Mouse (Mus musculus): ENCODE measurements around the gene Nrxn1.

DNA sequence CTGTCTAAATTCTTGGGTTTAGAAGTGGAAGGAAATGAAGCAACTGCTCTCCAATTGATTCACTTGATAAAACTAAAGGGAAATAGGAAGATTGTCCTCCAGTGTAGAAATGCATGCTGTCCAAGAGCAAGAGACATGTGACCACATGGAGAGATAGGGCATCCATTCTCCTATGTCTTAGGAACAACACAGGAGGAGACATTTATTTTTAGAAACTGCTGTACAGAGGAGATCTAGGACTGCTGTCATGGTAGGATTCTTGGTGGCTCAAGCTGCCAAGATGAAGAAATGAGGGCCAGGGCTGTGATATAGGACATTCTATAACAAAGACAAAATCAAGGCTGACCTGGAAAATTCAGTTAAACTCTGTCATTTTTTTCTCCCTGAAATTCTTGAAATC, 180.5 kb downstream of the Nrxn1 start:
- no peak for TF ChIP-seq CTCF (IDR thresholded peaks at IDR 0.05; ENCODE audit: low read depth)
- no peak for TF ChIP-seq EP300 (optimal IDR thresholded peaks at IDR 0.05)
